Mouse (Mus musculus) midbrain, embryonic 15.5 days (tissue): Measurements from ENCODE around the gene Gpm6b. TPM values are rescaled to one million over a fixed set of nuclear protein-coding genes. Genes with fewer than 3 reads are reported as not detected.
A peak's percentile ranks its signal among the peaks of the same experiment; 100 is the strongest.

Experiments used
- ATAC-seq: fragments of 200-750 bp; cut with Nextera tagmentation; replicated peaks from 2 replicates; pipeline ENCODE4 v1.8.0; 2017; ENCODE audit warnings: moderate TSS enrichment
- H3K27ac ChIP-seq: fragments of 300-500 bp; sonication (generic); 2 replicates; pipeline ENCODE4 v1.5.1; 2015; ENCODE audit warnings: mild to moderate bottlenecking, inconsistent platforms
- H3K27me3 ChIP-seq: fragments of 300-500 bp; sonication (generic); replicated peaks from 2 replicates; pipeline ENCODE4 v1.6.1; 2015; ENCODE audit warnings: inconsistent platforms
- H3K36me3 ChIP-seq: fragments of 300-500 bp; sonication (generic); replicated peaks from 2 replicates; pipeline ENCODE4 v1.6.1; 2015; ENCODE audit warnings: inconsistent platforms
- H3K4me1 ChIP-seq: fragments of 300-500 bp; sonication (generic); 2 replicates; pipeline ENCODE4 v1.6.1; 2015; ENCODE audit warnings: inconsistent platforms
- H3K4me2 ChIP-seq: fragments of 300-500 bp; sonication (generic); 2 replicates; pipeline ENCODE4 v1.6.1; 2015; ENCODE audit warnings: inconsistent platforms, mild to moderate bottlenecking, moderate library complexity
- H3K4me3 ChIP-seq: fragments of 300-500 bp; sonication (generic); 2 replicates; pipeline ENCODE4 v1.5.1; 2015; ENCODE audit warnings: mild to moderate bottlenecking, inconsistent platforms
- H3K9ac ChIP-seq: fragments of 300-500 bp; sonication (generic); 2 replicates; pipeline ENCODE4 v1.6.1; 2015; ENCODE audit warnings: mild to moderate bottlenecking, inconsistent platforms
- H3K9me3 ChIP-seq: fragments of 300-500 bp; sonication (generic); 2 replicates; pipeline ENCODE4 v1.6.1; 2016; ENCODE audit warnings: inconsistent platforms
- WGBS: fragments of 180-500 bp; shearing (Covaris S2); methylation state at CpG from one replicate; pipeline ENCODE4 v1.1.7; 2015; ENCODE audit warnings: mixed read lengths; 5-methylcytosine and 5-hydroxymethylcytosine counted together
- polyA plus RNA-seq: library from polyadenylated mRNA; unstranded; fragments of >200 nt; fragmentation: Nextera tagmentation; extraction: Ambion mirVana; gene quantifications from 2 replicates; pipeline ENCODE4 v1.2.1, GENCODE M21; 2015

The Gpm6b gene
- polyA plus RNA-seq, 1 experiment from 2014 or later = 240 TPM

GRCm38 (mm10) chrX:166308798-166309197, 70.1 kb downstream of the Gpm6b start:
- Histone ChIP-seq H3K27me3 (peaks cover 9% of the 10 kb centered on the region), H3K9ac (no peak overlapping the region), H3K27ac (no peak overlapping the region), H3K4me3 (no peak overlapping the region), H3K36me3 (no peaks in the 10 kb centered on the region), H3K4me2 (no peak overlapping the region), H3K9me3 (no peaks in the 10 kb centered on the region), H3K4me1 (no peaks in the 10 kb centered on the region)
- 30% methylated on average over 1 of the region's 1 CpGs for WGBS
- no peak for ATAC-seq

- Histone ChIP-seq H3K4me1 (peaks cover 7% of the 10 kb centered on the region; the same call in 1 of the 2 replicates), H3K9me3 (no peaks in the 10 kb centered on the region), H3K4me3 (no peak overlapping the region), H3K36me3 (no peaks in the 10 kb centered on the region), H3K4me2 (no peak overlapping the region), H3K27ac (peak overlapping the region; percentile 68), H3K27me3 (peaks cover 4% of the 10 kb centered on the region; the same call in 1 of the 2 replicates), H3K9ac (no peak overlapping the region)
- no peak for ATAC-seq
- 58% methylated on average over 1 of the region's 1 CpGs for WGBS
Measured at GRCm38 (mm10) chrX:166315251-166315650, 76.5 kb downstream of the Gpm6b start.

- Histone ChIP-seq H3K4me2 (no peak overlapping the region), H3K4me1 (peaks cover 7% of the 10 kb centered on the region; the same call in 1 of the 2 replicates), H3K9me3 (no peaks in the 10 kb centered on the region), H3K27me3 (peaks cover 4% of the 10 kb centered on the region; the same call in 1 of the 2 replicates), H3K36me3 (no peaks in the 10 kb centered on the region), H3K27ac (peak overlapping the region; percentile 68), H3K4me3 (no peak overlapping the region), H3K9ac (no peak overlapping the region)
- peak; percentile 83 for ATAC-seq
- WGBS = 31% methylated on average over 7 of the region's 7 CpGs
Measured at GRCm38 (mm10) chrX:166316552-166317375, 78.1 kb downstream of the Gpm6b start.

- Histone ChIP-seq H3K4me3 (no peak overlapping the region), H3K27ac (peak overlapping the region; percentile 68), H3K4me1 (peaks cover 7% of the 10 kb centered on the region; the same call in 1 of the 2 replicates), H3K4me2 (no peak overlapping the region), H3K9ac (no peak overlapping the region), H3K9me3 (no peaks in the 10 kb centered on the region), H3K27me3 (peaks cover 4% of the 10 kb centered on the region; the same call in 1 of the 2 replicates), H3K36me3 (no peaks in the 10 kb centered on the region)
- 0 out of 2 replicates have a peak, but pooled peaks have one; percentile 12 for ATAC-seq
- 58% methylated on average over 1 of the region's 1 CpGs for WGBS
Measured at GRCm38 (mm10) chrX:166317376-166317679, 78.6 kb downstream of the Gpm6b start.

GRCm38 (mm10) chrX:166323226-166323625, 84.5 kb downstream of the Gpm6b start:
- WGBS = 87% methylated on average over 3 of the region's 3 CpGs
- Histone ChIP-seq H3K27me3 (no peaks in the 10 kb centered on the region), H3K36me3 (no peaks in the 10 kb centered on the region), H3K4me3 (no peak overlapping the region), H3K27ac (no peak overlapping the region), H3K9ac (no peak overlapping the region), H3K4me2 (no peak overlapping the region), H3K4me1 (no peaks in the 10 kb centered on the region), H3K9me3 (no peaks in the 10 kb centered on the region)
- no peak for ATAC-seq

GRCm38 (mm10) chrX:166327621-166328020, 88.9 kb downstream of the Gpm6b start:
- Histone ChIP-seq H3K9ac (no peak overlapping the region), H3K27ac (peak overlapping the region; percentile 79), H3K4me2 (no peak overlapping the region), H3K9me3 (no peaks in the 10 kb centered on the region), H3K4me1 (peaks cover 4% of the 10 kb centered on the region; the same call in 1 of the 2 replicates), H3K36me3 (no peaks in the 10 kb centered on the region), H3K4me3 (no peak overlapping the region), H3K27me3 (no peaks in the 10 kb centered on the region)
- 48% methylated on average over 5 of the region's 5 CpGs for WGBS
- ATAC-seq = no peak

- Histone ChIP-seq H3K36me3 (no peaks in the 10 kb centered on the region), H3K4me2 (no peak overlapping the region), H3K27me3 (no peaks in the 10 kb centered on the region), H3K9ac (no peak overlapping the region), H3K4me3 (no peak overlapping the region), H3K9me3 (no peaks in the 10 kb centered on the region), H3K27ac (peak overlapping the region; percentile 79), H3K4me1 (peaks cover 4% of the 10 kb centered on the region; the same call in 1 of the 2 replicates)
- peak; percentile 63 for ATAC-seq
- WGBS = 27% methylated on average over 3 of the region's 3 CpGs
Measured at GRCm38 (mm10) chrX:166328219-166328901, 89.6 kb downstream of the Gpm6b start.

GRCm38 (mm10) chrX:166328904-166329451, 90.3 kb downstream of the Gpm6b start:
- no peaks in the 10 kb centered on the region for H3K36me3 ChIP-seq
- no peaks in the 10 kb centered on the region for H3K27me3 ChIP-seq
- H3K27ac ChIP-seq = peak overlapping the region; percentile 79
- no peak overlapping the region for H3K9ac ChIP-seq
- H3K9me3 ChIP-seq = no peaks in the 10 kb centered on the region
- ATAC-seq = peak; percentile 90
- WGBS = 26% methylated on average over 9 of the region's 9 CpGs
- H3K4me1 ChIP-seq = peaks cover 4% of the 10 kb centered on the region; the same call in 1 of the 2 replicates
- no peak overlapping the region for H3K4me3 ChIP-seq
- no peak overlapping the region for H3K4me2 ChIP-seq

- H3K27ac ChIP-seq = no peak overlapping the region
- no peak overlapping the region for H3K4me2 ChIP-seq
- no peak overlapping the region for H3K9ac ChIP-seq
- no peaks in the 10 kb centered on the region; the same call in none of the 2 replicates for H3K27me3 ChIP-seq
- no peak for ATAC-seq
- 88% methylated on average over 6 of the region's 6 CpGs for WGBS
- no peaks in the 10 kb centered on the region for H3K9me3 ChIP-seq
- H3K36me3 ChIP-seq = no peaks in the 10 kb centered on the region
- H3K4me3 ChIP-seq = no peak overlapping the region
- H3K4me1 ChIP-seq = no peaks in the 10 kb centered on the region
Measured at GRCm38 (mm10) chrX:166334516-166335136, 95.9 kb downstream of the Gpm6b start.

- H3K27me3 ChIP-seq = no peaks in the 10 kb centered on the region; the same call in none of the 2 replicates
- no peak overlapping the region for H3K27ac ChIP-seq
- 86% methylated on average over 5 of the region's 5 CpGs for WGBS
- H3K36me3 ChIP-seq = no peaks in the 10 kb centered on the region
- no peak for ATAC-seq
- H3K4me1 ChIP-seq = no peaks in the 10 kb centered on the region
- no peak overlapping the region for H3K4me3 ChIP-seq
- H3K4me2 ChIP-seq = no peak overlapping the region
- no peak overlapping the region for H3K9ac ChIP-seq
- H3K9me3 ChIP-seq = no peaks in the 10 kb centered on the region
Measured at GRCm38 (mm10) chrX:166338353-166338752, 99.6 kb downstream of the Gpm6b start.

GRCm38 (mm10) chrX:166338784-166339520, 100.2 kb downstream of the Gpm6b start:
- no peaks in the 10 kb centered on the region for H3K9me3 ChIP-seq
- no peak overlapping the region for H3K27ac ChIP-seq
- no peaks in the 10 kb centered on the region for H3K36me3 ChIP-seq
- no peaks in the 10 kb centered on the region for H3K4me1 ChIP-seq
- no peaks in the 10 kb centered on the region; the same call in none of the 2 replicates for H3K27me3 ChIP-seq
- no peak overlapping the region for H3K4me3 ChIP-seq
- no peak overlapping the region for H3K9ac ChIP-seq
- no peak overlapping the region for H3K4me2 ChIP-seq
- WGBS = 91% methylated on average over 9 of the region's 9 CpGs
- no peak for ATAC-seq
